9 mouse cellular contexts compared by ENCODE assay signal in genomic region chr1:172512962-172513361, GRCm38 (mm10). TPM values are rescaled to one million over a fixed set of nuclear protein-coding genes. Genes with fewer than 3 reads are reported as not detected.
A peak's percentile ranks its signal among the peaks of the same experiment; 100 is the strongest.
DNase-seq lines count a peak whose midpoint lies in the region; ATAC-seq lines count a peak whose summit lies in the region.
"Had no signal": no experiment of that assay in that cellular context is flagged by ENCODE, and none has a peak within 500 bp of the region (broad histone marks: within the 10 kb centered on the region; RNA-seq: fewer than 3 reads in every experiment).

No protein-coding gene starts in this region.

- H3K9me3 ChIP-seq in forebrain, embryonic 10.5 days, result peaks cover 7% of the 10 kb centered on the region
- no peaks in the 10 kb centered on the region for H3K9me3 ChIP-seq in forebrain, embryonic 14.5 days (replicated peaks; ENCODE audit: control insufficient read depth, low read length)
- H3K9me3 ChIP-seq in embryonic facial prominence, embryonic 11.5 days (replicated peaks; ENCODE audit: control insufficient read depth, low read length), result no peaks in the 10 kb centered on the region

- ATAC-seq in forebrain, embryonic 14.5 days, result no peak
- ATAC-seq in embryonic facial prominence, embryonic 11.5 days (replicated peaks; ENCODE audit: insufficient number of reproducible peaks, low FRiP score, low TSS enrichment, low read depth), result no peak
- ATAC-seq in megakaryocyte progenitor cell, adult 5-6 weeks (replicated peaks; ENCODE audit: poor library complexity), result peak; percentile 59

- H3K4me3 ChIP-seq in forebrain, embryonic 10.5 days, result peak overlapping the region; percentile 17; the same call in 1 of the 2 replicates
- no peak overlapping the region for H3K4me3 ChIP-seq in forebrain, embryonic 14.5 days (ENCODE audit: low read depth, low read length)
- H3K4me3 ChIP-seq in embryonic facial prominence, embryonic 11.5 days (ENCODE audit: low read depth, low read length), result no peak overlapping the region

- intact Hi-C loops in heart, postnatal 36 days (cut with DNase I), result loop anchor here (1.0 kb wide), 1 partner anchor 11 kb away; no protein-coding TSS in a partner anchor

- no peak overlapping the region for H3K9ac ChIP-seq in forebrain, embryonic 14.5 days (ENCODE audit: low read length)
- H3K9ac ChIP-seq in embryonic facial prominence, embryonic 11.5 days (replicated peaks; ENCODE audit: low read length), result no peak overlapping the region

- H3K4me1 ChIP-seq in forebrain, embryonic 10.5 days, result peaks cover 39% of the 10 kb centered on the region
- no peaks in the 10 kb centered on the region for H3K4me1 ChIP-seq in forebrain, embryonic 14.5 days (ENCODE audit: control insufficient read depth, insufficient read depth, low read length)
- H3K4me1 ChIP-seq in embryonic facial prominence, embryonic 11.5 days (ENCODE audit: control insufficient read depth, insufficient read depth, low read length), result no peaks in the 10 kb centered on the region; the same call in none of the 2 replicates

- 37% methylated on average over 13 of the region's 13 CpGs for WGBS in forebrain, embryonic 10.5 days
- WGBS in forebrain, embryonic 14.5 days, result 42% methylated on average over 13 of the region's 13 CpGs
- WGBS in embryonic facial prominence, embryonic 11.5 days, result 25% methylated on average over 13 of the region's 13 CpGs

- H3K27ac ChIP-seq in forebrain, embryonic 10.5 days, result peak overlapping the region; percentile 68
- no peak overlapping the region for H3K27ac ChIP-seq in forebrain, embryonic 14.5 days (ENCODE audit: low read depth, low read length)
- H3K27ac ChIP-seq in embryonic facial prominence, embryonic 11.5 days (replicated peaks; ENCODE audit: low read depth, low read length), result no peak overlapping the region

- H3K36me3 ChIP-seq in forebrain, embryonic 10.5 days (replicated peaks), result no peaks in the 10 kb centered on the region
- no peaks in the 10 kb centered on the region for H3K36me3 ChIP-seq in forebrain, embryonic 14.5 days (ENCODE audit: control insufficient read depth, insufficient read depth, low read length)
- H3K36me3 ChIP-seq in embryonic facial prominence, embryonic 11.5 days (replicated peaks; ENCODE audit: control insufficient read depth, insufficient read depth, low read depth, low read length), result no peaks in the 10 kb centered on the region
- no peaks in the 10 kb centered on the region for H3K36me3 ChIP-seq in splenic B cell, adult 2 months (ENCODE audit: control insufficient read depth, insufficient read depth, low read length, poor library complexity, severe bottlenecking)

- H3K4me2 ChIP-seq in forebrain, embryonic 14.5 days (ENCODE audit: low read length), result no peak overlapping the region
- H3K4me2 ChIP-seq in embryonic facial prominence, embryonic 11.5 days (ENCODE audit: low read depth, low read length), result no peak overlapping the region

- peaks cover 6% of the 10 kb centered on the region; the same call in 1 of the 2 replicates for H3K27me3 ChIP-seq in forebrain, embryonic 10.5 days (ENCODE audit: poor library complexity, severe bottlenecking)
- H3K27me3 ChIP-seq in forebrain, embryonic 14.5 days (replicated peaks; ENCODE audit: control insufficient read depth, insufficient read depth, low read length), result no peaks in the 10 kb centered on the region
- H3K27me3 ChIP-seq in embryonic facial prominence, embryonic 11.5 days (ENCODE audit: control insufficient read depth, insufficient read depth, low read length), result no peaks in the 10 kb centered on the region
- no peaks in the 10 kb centered on the region for H3K27me3 ChIP-seq in splenic B cell, adult 2 months (ENCODE audit: control insufficient read depth, insufficient read depth, low read length, poor library complexity, severe bottlenecking)

- DNase-seq in forebrain, embryonic 10.5 days (ENCODE audit: extremely low spot score, low spot score), result no peak
- no peak for DNase-seq in forebrain, embryonic 14.5 days (ENCODE audit: low spot score)
- DNase-seq in embryonic facial prominence, embryonic 11.5 days (ENCODE audit: low spot score), result peak; percentile 42
- DNase-seq in heart, postnatal 36 days, result peak; percentile 74
- DNase-seq in kidney, postnatal 4 days, result peak; percentile 77 to 86
- DNase-seq in splenic B cell, adult 2 months (ENCODE audit: low read depth, low spot score), result peak; percentile 83
- no peak for DNase-seq in urinary bladder, postnatal 14 days (ENCODE audit: low spot score)

RNA-seq across cellular contexts. Expression of gene Cfap45, which starts 7.6 kb away (rescaled TPM):
- 1.4 and 1.6 TPM in 2 replicates for polyA plus RNA-seq in forebrain, embryonic 10.5 days (2016; fragmentation: Nextera tagmentation; extraction: Ambion mirVana)
- polyA plus RNA-seq in forebrain, embryonic 14.5 days (2014; fragmentation: Nextera tagmentation; extraction: Ambion mirVana), result 2.4 and 3.3 TPM in 2 replicates
- polyA plus RNA-seq in embryonic facial prominence, embryonic 11.5 days (2014; fragmentation: Nextera tagmentation; extraction: Ambion mirVana), result 0.47 and 0.65 TPM in 2 replicates
- under 1 TPM; 0.14 to 0.92 TPM for total RNA-seq in heart, postnatal 36 days (2021)
- 0.12 TPM in 1 of 2 replicates, not detected in the other for total RNA-seq in megakaryocyte progenitor cell, adult 5-6 weeks (2015)
- not detected in 2 replicates for total RNA-seq in megakaryocyte progenitor cell, adult 5-6 weeks (2017)
- polyA plus RNA-seq: C2C12 had no signal

RNA-seq across cellular contexts. Expression of gene Tagln2, which starts 13.1 kb away (rescaled TPM):
- 69.7 and 71.1 TPM in 2 replicates for polyA plus RNA-seq in forebrain, embryonic 10.5 days (2016; fragmentation: Nextera tagmentation; extraction: Ambion mirVana)
- polyA plus RNA-seq in forebrain, embryonic 14.5 days (2014; fragmentation: Nextera tagmentation; extraction: Ambion mirVana), result 40.4 and 53.3 TPM in 2 replicates
- 56.7 and 61.7 TPM in 2 replicates for polyA plus RNA-seq in embryonic facial prominence, embryonic 11.5 days (2014; fragmentation: Nextera tagmentation; extraction: Ambion mirVana)
- total RNA-seq in heart, postnatal 36 days (2021), result 10 to 100 TPM; 71.9 to 78.4 TPM
- 621 and 639 TPM in 2 replicates for total RNA-seq in megakaryocyte progenitor cell, adult 5-6 weeks (2015)
- 290 and 305 TPM in 2 replicates for total RNA-seq in megakaryocyte progenitor cell, adult 5-6 weeks (2017)

RNA-seq across cellular contexts. Expression of gene Igsf9, which starts 31.4 kb away (rescaled TPM):
- polyA plus RNA-seq in forebrain, embryonic 10.5 days (2016; fragmentation: Nextera tagmentation; extraction: Ambion mirVana), result 81.7 and 82.5 TPM in 2 replicates
- 23.5 and 37.8 TPM in 2 replicates for polyA plus RNA-seq in forebrain, embryonic 14.5 days (2014; fragmentation: Nextera tagmentation; extraction: Ambion mirVana)
- 36.8 and 46.6 TPM in 2 replicates for polyA plus RNA-seq in embryonic facial prominence, embryonic 11.5 days (2014; fragmentation: Nextera tagmentation; extraction: Ambion mirVana)
- under 1 TPM; 0.75 to 0.76 TPM for total RNA-seq in heart, postnatal 36 days (2021)
- total RNA-seq in megakaryocyte progenitor cell, adult 5-6 weeks (2015), result 0.10 TPM in 1 of 2 replicates, not detected in the other
- 0.30 TPM in 1 of 2 replicates, not detected in the other for total RNA-seq in megakaryocyte progenitor cell, adult 5-6 weeks (2017)

RNA-seq across cellular contexts. Expression of gene Slamf9, which starts 37.8 kb away (rescaled TPM):
- polyA plus RNA-seq in forebrain, embryonic 10.5 days (2016; fragmentation: Nextera tagmentation; extraction: Ambion mirVana), result not detected in 2 replicates
- 0.16 and 0.34 TPM in 2 replicates for polyA plus RNA-seq in forebrain, embryonic 14.5 days (2014; fragmentation: Nextera tagmentation; extraction: Ambion mirVana)
- 0.48 and 0.53 TPM in 2 replicates for polyA plus RNA-seq in embryonic facial prominence, embryonic 11.5 days (2014; fragmentation: Nextera tagmentation; extraction: Ambion mirVana)
- 1 to 10 TPM; 1.1 to 1.5 TPM for total RNA-seq in heart, postnatal 36 days (2021)
- 0.35 and 0.49 TPM in 2 replicates for total RNA-seq in megakaryocyte progenitor cell, adult 5-6 weeks (2015)
- 0.41 and 0.62 TPM in 2 replicates for total RNA-seq in megakaryocyte progenitor cell, adult 5-6 weeks (2017)

RNA-seq across cellular contexts. Expression of gene Vsig8, which starts 42.8 kb away (rescaled TPM):
- 0.09 TPM in 1 of 2 replicates, not detected in the other for polyA plus RNA-seq in forebrain, embryonic 10.5 days (2016; fragmentation: Nextera tagmentation; extraction: Ambion mirVana)
- polyA plus RNA-seq in forebrain, embryonic 14.5 days (2014; fragmentation: Nextera tagmentation; extraction: Ambion mirVana), result 0.11 and 0.28 TPM in 2 replicates
- 0.28 TPM in 1 of 2 replicates, not detected in the other for polyA plus RNA-seq in embryonic facial prominence, embryonic 11.5 days (2014; fragmentation: Nextera tagmentation; extraction: Ambion mirVana)
- not detected for total RNA-seq in heart, postnatal 36 days (2021)
- not detected in 2 replicates for total RNA-seq in megakaryocyte progenitor cell, adult 5-6 weeks (2015)
- total RNA-seq in megakaryocyte progenitor cell, adult 5-6 weeks (2017), result not detected in 2 replicates
- polyA plus RNA-seq: C2C12 had no signal

Comparison
In these comparisons a context has a peak if more than half of its experiments do, and no peak if none do; other contexts are left out.
1. DNase-seq: peak in embryonic facial prominence, embryonic 11.5 days (single experiment), heart, postnatal 36 days (2 of 2), kidney, postnatal 4 days (2 of 2) and splenic B cell, adult 2 months (single experiment); none in forebrain, embryonic 10.5 days (single experiment), forebrain, embryonic 14.5 days (single experiment) and urinary bladder, postnatal 14 days (single experiment).